18 mouse cellular contexts compared by ENCODE assay signal in genomic region chr13:12293810-12294209, GRCm38 (mm10). TPM values are rescaled to one million over a fixed set of nuclear protein-coding genes. Genes with fewer than 3 reads are reported as not detected.
DNase-seq lines count a peak whose midpoint lies in the region; ATAC-seq and TF ChIP-seq lines count a peak whose summit lies in the region.
"Had no signal": no experiment of that assay in that cellular context is flagged by ENCODE, and none has a peak within 500 bp of the region (broad histone marks: within the 10 kb centered on the region; RNA-seq: fewer than 3 reads in every experiment).

No protein-coding gene starts in this region.

- TF ChIP-seq CTCF in gastrocnemius, adult 2 months (IDR thresholded peaks at IDR 0.05) = no peak

- no peak overlapping the region for H3K4me2 ChIP-seq in heart, embryonic 16.5 days (ENCODE audit: low read depth, low read length)
- H3K4me2 ChIP-seq: hindbrain, embryonic 13.5 days; liver, embryonic 11.5 days had no signal

- H3K9ac ChIP-seq in heart, embryonic 16.5 days (ENCODE audit: low read length) = peak overlapping the region; percentile 26
- H3K9ac ChIP-seq: hindbrain, embryonic 13.5 days had no signal

- H3K9me3 ChIP-seq in heart, embryonic 16.5 days (replicated peaks; ENCODE audit: control insufficient read depth, low read length) = no peaks in the 10 kb centered on the region
- H3K9me3 ChIP-seq: hindbrain, embryonic 13.5 days had no signal

- no peaks in the 10 kb centered on the region for H3K27me3 ChIP-seq in heart, embryonic 16.5 days (ENCODE audit: control insufficient read depth, insufficient read depth, low read length)
- H3K27me3 ChIP-seq: hindbrain, embryonic 13.5 days had no signal

- peak; percentile 93 for ATAC-seq in heart, embryonic 16.5 days (replicated peaks; ENCODE audit: extremely low read depth, insufficient read depth, low FRiP score)

- peak overlapping the region; percentile 76 for H3K27ac ChIP-seq in gastrocnemius, adult 2 months
- peak overlapping the region; percentile 87 for H3K27ac ChIP-seq in heart, embryonic 16.5 days (ENCODE audit: low read length)
- H3K27ac ChIP-seq: hindbrain, embryonic 13.5 days had no signal

- intact Hi-C loops in gastrocnemius, adult 2 months (cut with DNase I) = no loop called here
- intact Hi-C loops in gastrocnemius, postnatal 36 days (cut with DNase I) = no loop called here

- peaks cover 34% of the 10 kb centered on the region for H3K36me3 ChIP-seq in heart, embryonic 16.5 days (ENCODE audit: control insufficient read depth, insufficient read depth)
- H3K36me3 ChIP-seq: hindbrain, embryonic 13.5 days had no signal

- peak; percentile 49 for DNase-seq in gastrocnemius, adult 2 months
- no peak for DNase-seq in gastrocnemius, postnatal 36 days
- DNase-seq in ES-CJ7 (ENCODE audit: low read depth, low spot score) = peak; percentile 32
- DNase-seq in forelimb bud, embryonic 11.5 days (ENCODE audit: low read depth, low spot score) = peak; percentile 35
- no peak for DNase-seq in frontal cortex, adult 2 months (ENCODE audit: extremely low spot score in 1 of 2, low spot score in 1 of 2)
- no peak for DNase-seq in cerebellum, postnatal 25 days
- DNase-seq in urinary bladder, postnatal 25 days (ENCODE audit: low spot score) = no peak
- DNase-seq: adrenal gland, adult 2 months; cerebellum, postnatal 36 days; kidney, adult 8-10 months; right cerebral cortex, postnatal 25 days; thymus, postnatal 25 days had no signal

- no peak overlapping the region for H3K4me3 ChIP-seq in gastrocnemius, adult 2 months
- H3K4me3 ChIP-seq in heart, embryonic 16.5 days (ENCODE audit: low read length) = no peak overlapping the region
- H3K4me3 ChIP-seq: erythroblast, embryonic 14.5 days; hindbrain, embryonic 13.5 days; megakaryocyte, embryonic 14.5 days had no signal

- H3K4me1 ChIP-seq in heart, embryonic 16.5 days (ENCODE audit: control insufficient read depth, insufficient read depth, low read length) = peaks cover 3% of the 10 kb centered on the region; the same call in 1 of the 2 replicates
- H3K4me1 ChIP-seq: hindbrain, embryonic 13.5 days; megakaryocyte, embryonic 14.5 days had no signal

- WGBS in heart, embryonic 16.5 days = 33% methylated on average over 7 of the region's 7 CpGs

RNA-seq across cellular contexts. Expression of gene Mtr, which starts 35.9 kb away (rescaled TPM):
- total RNA-seq in gastrocnemius, adult 2 months (2021) = 10 to 100 TPM; 15.6 to 18.0 TPM
- 10 to 100 TPM; 14.0 to 14.8 TPM for total RNA-seq in gastrocnemius, postnatal 36 days (2021)
- polyA plus RNA-seq in heart, embryonic 16.5 days (2015; fragmentation: Nextera tagmentation; extraction: Ambion mirVana) = 11.4 and 11.9 TPM in 2 replicates
- 9.7 and 10.0 TPM in 2 replicates for polyA plus RNA-seq in frontal cortex, adult 2 months (2012; rRNA removed)

RNA-seq across cellular contexts. Expression of gene Actn2, which starts 46.8 kb away (rescaled TPM):
- 1,000 to 10,000 TPM in 1 of 2 experiments, 100 to 1,000 TPM in 1; 773 to 1,947 TPM for total RNA-seq in gastrocnemius, adult 2 months (2021)
- total RNA-seq in gastrocnemius, postnatal 36 days (2021) = 1,000 to 10,000 TPM; 1,044 to 1,453 TPM
- polyA plus RNA-seq in heart, embryonic 16.5 days (2015; fragmentation: Nextera tagmentation; extraction: Ambion mirVana) = 1,874 and 1,903 TPM in 2 replicates
- polyA plus RNA-seq in frontal cortex, adult 2 months (2012; rRNA removed) = 25.8 and 26.1 TPM in 2 replicates
- total RNA-seq: monocyte, adult 5-6 weeks had no signal
- polyA plus RNA-seq: erythroblast, embryonic 14.5 days had no signal

Comparison
In these comparisons a context has a peak if more than half of its experiments do, and no peak if none do; other contexts are left out.
1. DNase-seq: peak in gastrocnemius, adult 2 months (single experiment), ES-CJ7 (single experiment) and forelimb bud, embryonic 11.5 days (single experiment); none in gastrocnemius, postnatal 36 days (0 of 2), frontal cortex, adult 2 months (0 of 2), cerebellum, postnatal 25 days (0 of 2) and urinary bladder, postnatal 25 days (single experiment).